Mouse (Mus musculus) E14TG2a.4 (cell line): ENCODE measurements around the gene Capn1.

Experiments
- H3K27me3 ChIP-seq: 2 replicates; pipeline ENCODE4 v1.6.1; 2014; ENCODE audit warnings: low read length, control low read depth; ENCODE audit not compliant: insufficient read depth
- H3K36me3 ChIP-seq: 2 replicates; pipeline ENCODE4 v1.6.1; 2014; ENCODE audit warnings: low read length, control low read depth; ENCODE audit not compliant: insufficient read depth
- H3K4me1 ChIP-seq: replicated peaks from 2 replicates; pipeline ENCODE4 v1.6.1; 2014; ENCODE audit warnings: low read depth, low read length, control low read depth
- H3K4me3 ChIP-seq: replicated peaks from 2 replicates; pipeline ENCODE4 v1.5.1; 2014; ENCODE audit warnings: mild to moderate bottlenecking, low read length
- H3K9me3 ChIP-seq: 2 replicates; pipeline ENCODE4 v1.6.1; 2014; ENCODE audit warnings: low read length, control low read depth
- CTCF ChIP-seq: conservative IDR thresholded peaks from 2 replicates; pipeline ENCODE4 v1.5.1; 2014; ENCODE audit warnings: low read length
- NANOG ChIP-seq: IDR thresholded peaks from 2 replicates; pipeline ENCODE4 v1.6.1; 2014; ENCODE audit warnings: borderline replicate concordance, low read length, mixed read lengths
- POU5F1 ChIP-seq: IDR thresholded peaks from 2 replicates; pipeline ENCODE4 v1.6.1; 2014; ENCODE audit warnings: low read length, borderline replicate concordance

Gene Capn1

DNA sequence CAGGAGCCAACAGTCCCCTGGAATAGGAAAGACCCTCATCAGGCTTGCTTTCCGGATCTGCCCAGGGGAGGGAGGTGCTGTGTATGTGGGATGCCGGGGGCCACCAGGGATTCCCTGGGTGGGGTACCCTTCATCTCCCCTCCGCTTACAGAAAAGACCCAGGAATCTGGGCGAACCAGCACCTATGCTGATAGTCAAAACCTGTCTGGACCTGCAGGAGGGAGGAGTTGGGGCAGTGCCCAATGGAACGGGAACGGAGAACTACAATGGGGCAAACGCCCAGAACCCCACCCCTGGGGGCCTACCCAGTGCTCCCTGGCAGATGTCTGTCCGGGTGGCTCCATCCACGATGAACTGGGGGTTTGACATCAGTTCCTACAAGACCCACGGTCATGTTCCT, 2.0 kb downstream of the Capn1 start:
- peak overlapping the region; percentile 80 for H3K4me3 ChIP-seq
- H3K4me1 ChIP-seq = peaks cover 82% of the 10 kb centered on the region
- no peak for TF ChIP-seq NANOG
- TF ChIP-seq CTCF = no peak
- TF ChIP-seq POU5F1 = no peak
- peaks cover 27% of the 10 kb centered on the region for H3K27me3 ChIP-seq
- peaks cover 9% of the 10 kb centered on the region; the same call in 1 of the 2 replicates for H3K36me3 ChIP-seq
- H3K9me3 ChIP-seq = no peaks in the 10 kb centered on the region

DNA sequence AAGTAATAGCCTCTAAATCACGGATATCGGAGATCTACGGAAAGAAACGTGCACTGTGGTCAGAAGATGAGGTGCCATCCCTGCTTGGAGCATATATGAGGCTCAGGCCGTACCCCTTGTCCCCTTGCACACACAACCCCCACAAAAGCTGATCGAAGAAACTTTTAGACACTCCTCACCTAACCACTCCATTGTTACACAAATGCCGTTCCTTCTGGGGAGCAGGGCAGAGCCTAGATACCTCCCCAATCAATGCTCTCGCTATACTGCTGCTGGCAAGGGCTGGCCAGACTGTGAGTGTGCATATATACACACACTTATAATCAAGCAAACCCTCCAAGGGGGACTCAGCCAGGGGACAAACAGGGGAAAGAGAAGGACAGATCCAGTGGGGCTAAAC, 6.6 kb downstream of the Capn1 start:
- peaks cover 16% of the 10 kb centered on the region for H3K27me3 ChIP-seq
- peaks cover 72% of the 10 kb centered on the region for H3K4me1 ChIP-seq
- TF ChIP-seq NANOG (peak; percentile 9; the same call in 1 of the 2 replicates), POU5F1 (peak; percentile 53; the same call in 1 of the 2 replicates), CTCF (no peak)
- H3K36me3 ChIP-seq = peaks cover 22% of the 10 kb centered on the region
- no peaks in the 10 kb centered on the region for H3K9me3 ChIP-seq
- H3K4me3 ChIP-seq = peak overlapping the region; percentile 55

DNA sequence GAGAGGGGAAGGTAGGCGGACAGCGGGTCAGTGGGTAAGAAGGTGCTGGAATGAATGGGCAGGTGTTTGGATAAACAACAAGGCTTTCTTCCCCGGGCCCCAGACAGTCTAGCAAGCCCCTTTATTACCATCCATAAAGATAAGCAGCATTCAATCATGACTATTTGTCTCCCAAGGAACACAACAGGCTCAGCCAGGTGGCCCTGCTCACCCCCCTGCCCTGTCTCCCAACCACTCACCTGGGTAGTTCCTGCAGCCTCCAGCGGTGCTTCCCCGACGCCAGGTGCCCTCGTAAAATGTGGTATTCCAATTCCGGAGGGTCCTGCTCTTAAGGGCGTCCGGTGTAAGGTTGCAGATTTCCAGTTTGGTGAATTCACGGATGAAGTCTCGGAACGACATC, 8.7 kb downstream of the Capn1 start:
- Histone ChIP-seq H3K27me3 (no peaks in the 10 kb centered on the region), H3K4me1 (peaks cover 67% of the 10 kb centered on the region), H3K36me3 (peaks cover 13% of the 10 kb centered on the region), H3K9me3 (no peaks in the 10 kb centered on the region), H3K4me3 (no peak overlapping the region)
- TF ChIP-seq NANOG (no peak), POU5F1 (no peak), CTCF (no peak)

DNA sequence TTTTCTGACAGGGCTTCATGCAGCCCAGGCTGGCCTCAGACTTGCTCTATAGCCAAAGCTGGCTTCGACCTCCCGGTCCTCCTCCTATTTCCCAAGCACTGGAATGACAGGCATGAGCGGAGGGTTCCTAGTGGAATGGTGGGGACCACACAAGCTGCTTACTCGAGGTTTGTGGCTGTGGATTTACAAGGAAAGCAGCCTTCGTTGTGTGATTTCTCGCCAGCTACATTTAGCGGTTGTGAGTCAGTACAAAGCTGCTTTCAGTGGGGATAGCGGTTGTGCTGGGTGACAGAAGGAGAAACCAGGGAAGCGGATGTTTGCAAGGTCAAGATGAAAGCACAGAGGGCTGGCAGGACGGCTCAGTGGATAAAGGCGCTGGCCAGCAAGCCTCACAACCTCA, 10.2 kb downstream of the Capn1 start:
- Histone ChIP-seq H3K27me3 (no peaks in the 10 kb centered on the region), H3K4me3 (no peak overlapping the region), H3K36me3 (peaks cover 17% of the 10 kb centered on the region), H3K4me1 (peaks cover 58% of the 10 kb centered on the region), H3K9me3 (no peaks in the 10 kb centered on the region)
- TF ChIP-seq POU5F1 (no peak), NANOG (no peak), CTCF (no peak)

DNA sequence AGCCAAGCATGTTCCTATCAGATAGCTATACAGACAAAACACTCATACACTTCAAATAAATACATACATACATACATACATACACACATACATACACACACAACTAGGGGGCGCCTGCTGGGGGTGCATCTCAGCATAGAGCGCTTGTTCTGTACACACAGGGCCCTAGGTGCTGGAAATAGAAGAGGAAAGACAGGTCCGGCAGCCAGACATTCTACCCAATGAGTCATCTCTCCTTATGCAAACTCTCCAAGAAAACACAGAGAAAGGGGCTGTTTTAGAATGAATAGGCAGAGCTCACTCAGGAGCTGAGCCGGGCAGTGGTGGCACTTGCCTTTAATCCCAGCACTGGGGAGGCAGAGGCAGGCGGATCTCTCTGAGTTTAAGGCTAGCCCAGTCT, 15.7 kb downstream of the Capn1 start:
- Histone ChIP-seq H3K4me1 (peaks cover 24% of the 10 kb centered on the region), H3K27me3 (no peaks in the 10 kb centered on the region), H3K9me3 (no peaks in the 10 kb centered on the region), H3K4me3 (no peak overlapping the region), H3K36me3 (peaks cover 26% of the 10 kb centered on the region)
- no peak for TF ChIP-seq NANOG
- TF ChIP-seq CTCF = no peak
- no peak for TF ChIP-seq POU5F1

DNA sequence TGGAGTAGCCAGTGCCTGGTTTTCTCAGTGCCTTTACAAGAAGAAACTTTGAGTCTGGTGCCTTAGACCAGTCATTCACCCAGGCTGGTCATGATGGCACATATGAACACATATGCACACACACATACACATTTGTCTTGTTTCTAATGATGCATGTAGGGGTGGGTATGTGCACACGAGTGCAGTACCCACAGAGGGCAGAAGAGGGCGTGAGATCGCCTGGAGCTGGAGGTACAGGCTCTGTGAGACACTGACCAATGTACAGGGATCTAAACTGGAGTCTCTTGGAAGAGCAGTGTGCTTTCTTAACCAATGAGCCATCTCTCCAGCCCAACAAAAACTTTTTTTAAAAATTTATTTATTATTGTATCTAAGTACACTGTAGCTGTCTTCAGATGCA, 17.5 kb downstream of the Capn1 start:
- no peak overlapping the region for H3K4me3 ChIP-seq
- H3K4me1 ChIP-seq = peaks cover 26% of the 10 kb centered on the region
- no peaks in the 10 kb centered on the region for H3K9me3 ChIP-seq
- H3K27me3 ChIP-seq = no peaks in the 10 kb centered on the region
- peaks cover 38% of the 10 kb centered on the region for H3K36me3 ChIP-seq
- TF ChIP-seq CTCF = peak; percentile 62
- no peak for TF ChIP-seq NANOG
- TF ChIP-seq POU5F1 = no peak

- H3K36me3 ChIP-seq = peaks cover 61% of the 10 kb centered on the region
- no peak overlapping the region; the same call in 1 of the 2 replicates for H3K4me3 ChIP-seq
- no peaks in the 10 kb centered on the region for H3K9me3 ChIP-seq
- TF ChIP-seq NANOG (no peak), CTCF (no peak), POU5F1 (no peak)
- H3K27me3 ChIP-seq = no peaks in the 10 kb centered on the region
- H3K4me1 ChIP-seq = peaks cover 40% of the 10 kb centered on the region
Measured at GRCm38 (mm10) chr19:5994711-5995110, 21.0 kb downstream of the Capn1 start.

DNA sequence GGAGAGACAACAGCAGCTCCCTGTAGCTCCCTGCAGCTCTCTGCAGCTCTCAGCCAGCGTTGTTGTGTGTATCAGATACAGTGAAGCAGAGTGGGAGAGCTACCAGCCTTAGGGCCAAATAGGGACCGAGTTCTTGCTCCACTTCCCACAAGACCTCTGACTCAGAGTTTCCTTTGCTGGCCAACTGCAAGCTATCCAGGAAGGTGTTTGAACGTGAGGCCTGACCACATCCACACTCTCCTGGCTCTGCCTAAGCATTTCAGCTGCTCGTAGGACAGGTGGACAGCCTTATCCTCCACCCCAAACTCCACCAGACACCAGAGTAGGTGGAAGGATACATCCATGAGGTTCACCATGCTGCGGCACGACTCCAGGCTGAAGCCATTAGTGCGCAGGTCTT, 23.7 kb downstream of the Capn1 start:
- Histone ChIP-seq H3K4me3 (no peak overlapping the region), H3K27me3 (no peaks in the 10 kb centered on the region), H3K36me3 (peaks cover 55% of the 10 kb centered on the region), H3K4me1 (peaks cover 61% of the 10 kb centered on the region), H3K9me3 (no peaks in the 10 kb centered on the region)
- TF ChIP-seq POU5F1 (no peak), NANOG (no peak), CTCF (no peak)

- TF ChIP-seq POU5F1 (no peak), NANOG (no peak), CTCF (no peak)
- Histone ChIP-seq H3K4me3 (no peak overlapping the region), H3K27me3 (no peaks in the 10 kb centered on the region), H3K9me3 (no peaks in the 10 kb centered on the region), H3K4me1 (peaks cover 61% of the 10 kb centered on the region), H3K36me3 (peaks cover 50% of the 10 kb centered on the region)
Measured at GRCm38 (mm10) chr19:5991467-5991866, 24.2 kb downstream of the Capn1 start.
